Mouse (Mus musculus): ENCODE data around the gene Rhox4a2. TPM values are rescaled to one million over a fixed set of nuclear protein-coding genes. Genes with fewer than 3 reads are reported as not detected.
"Not testable (repeated sequence)": the region's sequence is repeated elsewhere in the genome, so short reads cannot be mapped to it uniquely, and the experiment has no call there.

Rhox4a2 gene
- total RNA-seq (2021) = not detected
- long read RNA-seq, experiment 1 = 0 reads
- long read RNA-seq, experiment 2 = 0 reads

- DNase-seq (ENCODE audit: low spot score in 2 of 2) = not testable (repeated sequence)
Observed at GRCm38 (mm10) chrX:37390548-37390947, at the start of gene Rhox4a2. Rhox4a2 (plus strand) TSS chrX:37390848.

- DNase-seq (ENCODE audit: low spot score in 2 of 2) = not testable (repeated sequence)
Observed at GRCm38 (mm10) chrX:37379728-37380127, 10.9 kb upstream of the Rhox4a2 start, which contains the start of gene Rhox3a2. Rhox3a2 (plus strand) TSS chrX:37380028.

- not testable (repeated sequence) for DNase-seq (ENCODE audit: low spot score in 2 of 2)
Observed at GRCm38 (mm10) chrX:37411767-37412166, 21.1 kb downstream of the Rhox4a2 start, which contains the start of gene Rhox2b. Rhox2b (plus strand) TSS chrX:37412067.

GRCm38 (mm10) chrX:37432194-37432593 is 41.5 kb downstream of the Rhox4a2 start, which contains the start of gene Rhox4b:
Rhox4b (plus strand) TSS chrX:37432494.
- DNase-seq (ENCODE audit: low spot score in 2 of 2) = not testable (repeated sequence)

Other genes starting within 250 kb of the Rhox4a2 start
- gene Akap14, start 222.0 kb upstream of the Rhox4a2 start, total RNA-seq (2021) = not detected
- 100 to 1,000 TPM; 189 to 199 TPM for gene Ndufa1, start 199.7 kb upstream of the Rhox4a2 start, total RNA-seq (2021)
- gene Rnf113a1, start 199.6 kb upstream of the Rhox4a2 start, total RNA-seq (2021) = 1 to 10 TPM; 7.5 to 8.7 TPM
- not detected for gene Gm9, start 179.8 kb upstream of the Rhox4a2 start, total RNA-seq (2021)
- not detected for gene Rhox1, start 168.6 kb upstream of the Rhox4a2 start, total RNA-seq (2021)
- gene Rhox2a, start 145.9 kb upstream of the Rhox4a2 start, total RNA-seq (2021) = not detected
- gene Rhox3a, start 140.9 kb upstream of the Rhox4a2 start, total RNA-seq (2021) = not detected
- gene Rhox4a, start 125.5 kb upstream of the Rhox4a2 start, total RNA-seq (2021) = not detected
- not detected for gene Rhox3a2, start 10.8 kb upstream of the Rhox4a2 start, total RNA-seq (2021)
- not detected for gene Rhox2b, start 21.2 kb downstream of the Rhox4a2 start, total RNA-seq (2021)
- not detected for gene Rhox4b, start 41.6 kb downstream of the Rhox4a2 start, total RNA-seq (2021)
- gene Rhox2c, start 62.8 kb downstream of the Rhox4a2 start, total RNA-seq (2021) = not detected
- gene Rhox3c, start 67.7 kb downstream of the Rhox4a2 start, total RNA-seq (2021) = not detected
- not detected for gene Rhox4c, start 89.5 kb downstream of the Rhox4a2 start, total RNA-seq (2021)
- gene Rhox2d, start 102.6 kb downstream of the Rhox4a2 start, total RNA-seq (2021) = not detected
- gene Rhox4d, start 123.5 kb downstream of the Rhox4a2 start, total RNA-seq (2021) = not detected
- gene Rhox2e, start 139.6 kb downstream of the Rhox4a2 start, total RNA-seq (2021) = not detected
- gene Rhox3e, start 151.2 kb downstream of the Rhox4a2 start, total RNA-seq (2021) = not detected
- gene Rhox4e, start 166.6 kb downstream of the Rhox4a2 start, total RNA-seq (2021) = not detected
- not detected for gene Rhox2f, start 180.6 kb downstream of the Rhox4a2 start, total RNA-seq (2021)
- gene Rhox3f, start 190.1 kb downstream of the Rhox4a2 start, total RNA-seq (2021) = not detected
- gene Rhox4f, start 216.9 kb downstream of the Rhox4a2 start, total RNA-seq (2021) = not detected
- not detected for gene Rhox3g, start 237.8 kb downstream of the Rhox4a2 start, total RNA-seq (2021)